Mouse (Mus musculus) myocyte (in vitro differentiated cells): Measurements from ENCODE around the gene Magt1. TPM values are rescaled to one million over a fixed set of nuclear protein-coding genes. Genes with fewer than 3 reads are reported as not detected.

ENCODE experiments used
- H3K27me3 ChIP-seq: one replicate; pipeline ENCODE4 v1.6.1; 2011; ENCODE audit not compliant: control insufficient read depth, insufficient read depth, insufficient read length
- H3K36me3 ChIP-seq: one replicate; pipeline ENCODE4 v1.6.1; 2011; ENCODE audit not compliant: control insufficient read depth, insufficient read depth
- H3K4me2 ChIP-seq: one replicate; pipeline ENCODE4 v1.6.1; 2011; ENCODE audit warnings: low read depth, control low read depth
- H3K4me3 ChIP-seq: one replicate; pipeline ENCODE4 v1.5.1; 2011; ENCODE audit warnings: mild to moderate bottlenecking, control low read depth, moderate library complexity
- H3K79me2 ChIP-seq: one replicate; pipeline ENCODE4 v1.6.1; 2011; ENCODE audit not compliant: control insufficient read depth, insufficient read depth
- H3ac ChIP-seq: one replicate; pipeline ENCODE4 v1.6.1; 2011; ENCODE audit not compliant: control insufficient read depth, insufficient read length
- CEBPB ChIP-seq: IDR thresholded peaks from 2 replicates; pipeline ENCODE4 v1.6.1; 2011; ENCODE audit warnings: mild to moderate bottlenecking, moderate library complexity; ENCODE audit not compliant: poor library complexity, insufficient read depth, severe bottlenecking
- E2F4 ChIP-seq: IDR thresholded peaks from one replicate; pipeline ENCODE4 v1.6.1; 2011; ENCODE audit warnings: mild to moderate bottlenecking, control low read depth, moderate library complexity; ENCODE audit not compliant: insufficient read depth
- MAX ChIP-seq: IDR thresholded peaks from one replicate; pipeline ENCODE4 v1.6.1; 2011; ENCODE audit warnings: low read depth, mild to moderate bottlenecking, control low read depth
- MYOD1 ChIP-seq, 3 experiments: IDR thresholded peaks; one replicate each; pipeline ENCODE4 v1.6.1; 2011; ENCODE audit warnings: control low read depth in 2 of 3, low read depth in 2 of 3, mild to moderate bottlenecking in 2 of 3, moderate library complexity in 1 of 3; ENCODE audit not compliant: insufficient read length in 2 of 3, control insufficient read depth in 1 of 3
- MYOG ChIP-seq, 3 experiments: IDR thresholded peaks; one replicate each; pipeline ENCODE4 v1.6.1; 2011; ENCODE audit warnings: control low read depth in 2 of 3, low read depth in 2 of 3, mild to moderate bottlenecking in 2 of 3; ENCODE audit not compliant: insufficient read length in 2 of 3, control insufficient read depth in 1 of 3, insufficient read depth in 1 of 3
- POLR2A ChIP-seq: IDR thresholded peaks from one replicate; pipeline ENCODE4 v1.6.1; 2011; ENCODE audit warnings: low read depth, mild to moderate bottlenecking, control low read depth, moderate library complexity; ENCODE audit not compliant: insufficient read length
- POLR2AphosphoS2 ChIP-seq: IDR thresholded peaks from one replicate; pipeline ENCODE4 v1.6.1; 2011; ENCODE audit warnings: low read depth, control low read depth; ENCODE audit not compliant: insufficient read length
- REST ChIP-seq: IDR thresholded peaks from one replicate; pipeline ENCODE4 v1.6.1; 2011; ENCODE audit warnings: mild to moderate bottlenecking, control low read depth, moderate library complexity; ENCODE audit not compliant: insufficient read depth, insufficient read length
- SRF ChIP-seq: IDR thresholded peaks from one replicate; pipeline ENCODE4 v1.6.1; 2011; ENCODE audit warnings: low read depth; ENCODE audit not compliant: control insufficient read depth, insufficient read length
- TCF12 ChIP-seq: IDR thresholded peaks from one replicate; pipeline ENCODE4 v1.6.1; 2011; ENCODE audit warnings: mild to moderate bottlenecking, control low read depth; ENCODE audit not compliant: poor library complexity, insufficient read depth, severe bottlenecking
- TCF3 ChIP-seq: IDR thresholded peaks from one replicate; pipeline ENCODE4 v1.6.1; 2011; ENCODE audit warnings: low read depth, control low read depth; ENCODE audit not compliant: insufficient read length
- USF1 ChIP-seq: IDR thresholded peaks from one replicate; pipeline ENCODE4 v1.6.1; 2011; ENCODE audit warnings: low read depth, mild to moderate bottlenecking, control low read depth, moderate library complexity
- polyA plus RNA-seq: library from polyadenylated mRNA; unstranded; fragments of >200 nt; fragmentation: generic; extraction: Trizol; gene quantifications from one replicate; pipeline ENCODE4 v1.2.1, GENCODE M21; 2012; ENCODE audit warnings: missing spikeins

The Magt1 gene
- polyA plus RNA-seq, 1 experiment: 13.3 TPM

DNA sequence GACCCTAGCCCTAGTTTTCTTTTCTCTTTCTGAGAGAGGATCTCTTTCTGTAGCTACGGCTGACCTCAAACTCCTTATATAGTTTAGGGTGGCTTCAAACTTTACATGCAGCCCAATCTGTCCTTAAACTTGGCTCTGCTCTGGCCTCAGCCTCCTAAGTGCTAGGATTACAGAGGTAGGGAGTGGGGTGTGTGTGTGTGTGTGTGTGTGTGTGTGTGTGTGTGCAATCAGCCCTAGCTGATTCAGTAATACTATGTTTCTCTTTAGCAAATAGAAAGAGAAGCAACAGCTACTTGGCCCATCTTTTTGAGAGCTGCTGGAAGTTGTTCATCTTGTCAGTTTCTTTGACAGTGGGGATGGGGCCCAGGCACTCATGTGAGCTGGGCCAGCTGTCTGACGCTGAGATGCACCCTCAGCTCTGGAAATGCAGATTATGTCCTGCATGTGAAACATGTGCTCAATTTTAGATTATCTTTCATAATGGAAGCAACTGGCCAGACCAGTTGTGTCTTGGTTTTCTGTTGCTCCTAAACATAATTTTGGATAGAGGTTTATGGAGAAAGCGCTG is 25.6 kb upstream of the Magt1 start:
- H3K79me2 ChIP-seq: peaks cover 55% of the 10 kb centered on the region
- TF ChIP-seq MYOD1 (IDR thresholded peaks at IDR 0.05; ENCODE audit: control insufficient read depth in 1 of 3, insufficient read length in 2 of 3, low read depth in 2 of 3) (peak in 1 of 3 experiments; percentile 11), TCF12 (no peak), MYOG (IDR thresholded peaks at IDR 0.05; ENCODE audit: control insufficient read depth in 1 of 3, insufficient read depth in 1 of 3, insufficient read length in 2 of 3, low read depth in 2 of 3) (peak in 1 of 3 experiments; percentile 51), SRF (no peak)

DNA sequence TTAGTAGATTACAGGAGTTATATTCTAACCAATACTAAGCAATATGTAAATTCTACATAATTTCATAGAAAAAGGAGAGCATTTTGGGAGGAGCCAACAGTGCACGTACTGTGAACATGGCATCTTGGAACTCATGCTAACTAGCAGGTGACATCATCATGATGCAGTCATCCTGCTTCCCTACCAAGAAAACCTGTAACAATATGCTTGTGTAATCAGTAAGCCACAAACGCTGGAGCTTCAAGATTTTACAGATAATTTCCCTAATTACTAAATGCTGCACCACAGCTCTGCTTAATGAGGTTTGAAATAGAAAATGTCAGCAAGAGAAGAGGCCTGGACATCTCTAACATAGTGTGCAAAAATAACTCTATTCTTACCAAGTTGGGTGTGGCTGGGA is 24.0 kb upstream of the Magt1 start:
- Histone ChIP-seq H3K4me3 (no peak overlapping the region), H3ac (no peak overlapping the region), H3K27me3 (no peaks in the 10 kb centered on the region), H3K36me3 (no peaks in the 10 kb centered on the region), H3K4me2 (no peak overlapping the region), H3K79me2 (peaks cover 69% of the 10 kb centered on the region)
- no peak for TF ChIP-seq CEBPB
- TF ChIP-seq USF1: no peak

More for the DNA sequence above, 25.6 kb upstream of the Magt1 start:
- Histone ChIP-seq H3ac (no peak overlapping the region), H3K4me2 (no peak overlapping the region), H3K27me3 (no peaks in the 10 kb centered on the region), H3K4me3 (no peak overlapping the region), H3K36me3 (no peaks in the 10 kb centered on the region)

DNA sequence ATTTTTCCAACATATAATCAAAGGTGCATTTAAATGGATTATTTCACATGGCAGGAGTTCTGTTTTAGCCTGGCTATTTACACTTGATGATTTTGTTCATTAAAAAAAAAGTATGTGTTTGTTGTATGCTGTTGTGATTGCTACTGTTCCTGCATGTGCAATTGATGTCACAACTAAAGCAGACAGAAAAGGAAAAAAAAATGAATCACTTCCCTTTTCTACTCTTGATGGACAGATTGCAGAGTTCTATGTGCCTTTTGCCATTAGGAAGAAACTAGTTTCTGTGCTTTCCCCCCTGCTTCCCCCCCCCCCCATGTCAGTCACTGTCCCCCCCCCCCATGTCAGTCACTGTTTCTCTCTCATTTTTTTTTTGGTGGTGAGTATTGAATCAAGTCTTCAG is 19.4 kb upstream of the Magt1 start:
- Histone ChIP-seq H3K4me3 (no peak overlapping the region), H3K79me2 (peaks cover 72% of the 10 kb centered on the region), H3K36me3 (no peaks in the 10 kb centered on the region), H3K27me3 (no peaks in the 10 kb centered on the region), H3ac (no peak overlapping the region), H3K4me2 (no peak overlapping the region)
- TF ChIP-seq POLR2AphosphoS2: no peak
- TF ChIP-seq MAX: no peak
- TF ChIP-seq SRF: no peak

DNA sequence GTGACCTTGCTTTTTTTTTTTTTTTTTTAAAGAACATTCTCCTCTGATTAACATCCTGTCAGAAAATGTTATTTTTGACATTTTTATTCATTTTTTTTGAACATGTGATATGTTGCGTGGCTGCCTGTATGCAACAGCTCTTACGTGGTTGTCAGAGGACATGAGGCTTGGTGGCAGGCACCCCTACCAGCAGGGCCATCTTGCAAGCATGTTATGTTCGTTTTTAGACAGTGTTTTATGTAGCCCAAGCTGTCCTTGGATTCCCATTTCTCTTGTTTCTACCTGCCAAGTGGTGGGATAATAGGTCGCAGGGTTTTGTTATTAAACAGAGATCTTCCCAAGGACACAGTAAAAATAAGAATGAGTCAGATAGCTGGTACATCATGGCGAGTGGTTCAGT is 18.5 kb upstream of the Magt1 start:
- Histone ChIP-seq H3K79me2 (peaks cover 67% of the 10 kb centered on the region), H3K27me3 (no peaks in the 10 kb centered on the region), H3K4me3 (no peak overlapping the region), H3ac (no peak overlapping the region), H3K36me3 (no peaks in the 10 kb centered on the region), H3K4me2 (peak overlapping the region; percentile 24)
- TF ChIP-seq MAX (no peak), POLR2A (no peak), TCF3 (no peak), MYOD1 (IDR thresholded peaks at IDR 0.05; ENCODE audit: control insufficient read depth in 1 of 3, insufficient read length in 2 of 3, low read depth in 2 of 3) (no peak), TCF12 (no peak), MYOG (IDR thresholded peaks at IDR 0.05; ENCODE audit: control insufficient read depth in 1 of 3, insufficient read depth in 1 of 3, insufficient read length in 2 of 3, low read depth in 2 of 3) (no peak), POLR2AphosphoS2 (no peak), REST (no peak), SRF (no peak)

DNA sequence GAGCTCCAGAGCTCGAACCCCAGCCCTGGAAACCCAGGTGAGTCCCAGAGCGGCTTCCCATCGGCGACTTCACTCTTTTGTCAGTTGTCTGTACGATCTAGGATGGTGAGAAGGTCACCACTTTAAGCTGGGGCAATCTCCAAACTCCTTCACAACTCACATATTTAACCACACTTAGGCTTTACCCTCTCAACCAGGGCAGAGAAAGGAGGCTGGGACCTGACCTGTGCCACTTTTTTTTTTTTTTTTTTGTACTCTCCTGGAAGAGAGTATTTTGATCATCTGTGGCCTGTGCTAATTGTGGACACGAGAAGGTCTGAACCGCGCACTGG is 15.6 kb upstream of the Magt1 start:
- H3K4me3 ChIP-seq: peak overlapping the region; percentile 54
- no peak for TF ChIP-seq POLR2AphosphoS2
- no peak for TF ChIP-seq SRF
- TF ChIP-seq TCF12: no peak
- TF ChIP-seq MAX: no peak
- TF ChIP-seq TCF3: no peak
- no peak for TF ChIP-seq POLR2A
- TF ChIP-seq MYOG (IDR thresholded peaks at IDR 0.05; ENCODE audit: control insufficient read depth in 1 of 3, insufficient read depth in 1 of 3, insufficient read length in 2 of 3, low read depth in 2 of 3): no peak
- TF ChIP-seq USF1: no peak
- no peak for TF ChIP-seq E2F4
- no peak for TF ChIP-seq CEBPB
- no peak for TF ChIP-seq REST
- TF ChIP-seq MYOD1 (IDR thresholded peaks at IDR 0.05; ENCODE audit: control insufficient read depth in 1 of 3, insufficient read length in 2 of 3, low read depth in 2 of 3): no peak
- no peaks in the 10 kb centered on the region for H3K27me3 ChIP-seq
- peak overlapping the region; percentile 70 for H3K4me2 ChIP-seq
- H3K79me2 ChIP-seq: peaks cover 41% of the 10 kb centered on the region
- no peak overlapping the region for H3ac ChIP-seq
- H3K36me3 ChIP-seq: peaks cover under 1% of the 10 kb centered on the region
